Mouse (Mus musculus): ENCODE data around the gene D630003M21Rik.

The D630003M21Rik gene

DNA sequence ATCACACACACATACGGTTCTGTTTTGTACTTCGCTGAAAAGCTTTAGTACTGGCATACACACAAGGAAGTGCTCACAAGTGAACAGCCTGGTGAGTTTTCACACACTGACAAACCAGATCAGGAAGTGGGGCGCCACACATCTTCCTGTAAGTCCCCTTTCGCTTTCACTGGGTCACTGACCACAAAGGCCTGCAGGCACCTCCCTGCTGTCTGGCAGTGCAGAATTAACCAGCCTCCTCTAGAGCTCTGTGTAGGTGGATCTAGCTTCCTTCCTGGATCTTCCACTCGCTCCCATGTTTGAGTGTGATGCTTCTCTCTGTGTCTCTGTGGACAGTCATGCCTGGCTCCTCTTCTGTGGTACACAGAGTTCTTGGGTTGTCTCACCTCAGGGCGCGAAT, 62.4 kb downstream of the D630003M21Rik start:
- DNase-seq (ENCODE audit: low spot score in 2 of 2) = no peak

DNA sequence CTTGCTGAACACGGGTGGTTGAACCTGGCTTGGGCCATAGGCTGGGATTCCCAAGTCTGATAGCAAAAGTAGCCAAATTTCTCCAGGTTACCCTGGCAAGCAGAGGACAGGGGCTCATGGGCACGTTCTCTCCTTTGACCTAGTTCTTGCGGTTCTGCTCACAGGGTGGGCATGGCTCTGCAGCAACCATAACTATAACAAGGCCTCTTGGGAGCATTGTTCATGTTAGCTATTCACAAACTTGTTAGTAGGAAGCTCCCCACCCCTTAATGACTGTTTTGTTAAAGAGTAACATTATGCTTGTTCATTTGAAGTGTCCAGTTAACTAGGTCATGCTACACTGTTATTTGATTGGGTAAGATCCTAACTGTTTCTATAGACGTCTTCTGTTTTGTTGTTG, 63.2 kb downstream of the D630003M21Rik start:
- DNase-seq (ENCODE audit: low spot score in 2 of 2) = no peak

DNA sequence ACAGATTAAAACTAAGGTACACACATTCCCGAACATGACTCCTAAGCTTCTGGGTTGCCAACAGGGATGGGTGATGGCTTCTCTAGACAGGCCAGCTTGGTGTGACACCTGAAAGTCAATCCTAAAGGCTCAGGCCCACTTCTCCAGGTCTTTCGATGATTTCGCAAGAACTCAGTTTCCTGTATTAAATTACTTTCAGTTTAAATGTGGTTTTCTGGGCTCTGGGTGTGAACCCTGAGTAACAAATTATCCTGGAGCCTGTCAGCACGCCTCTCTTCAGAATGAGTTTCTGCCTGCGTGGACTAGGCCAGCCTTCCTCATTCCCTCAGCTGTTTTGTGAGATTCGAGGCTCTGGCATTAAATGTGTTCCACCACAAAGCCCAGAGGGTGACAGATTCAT, 66.0 kb downstream of the D630003M21Rik start:
- DNase-seq (ENCODE audit: low spot score in 2 of 2) = no peak

DNA sequence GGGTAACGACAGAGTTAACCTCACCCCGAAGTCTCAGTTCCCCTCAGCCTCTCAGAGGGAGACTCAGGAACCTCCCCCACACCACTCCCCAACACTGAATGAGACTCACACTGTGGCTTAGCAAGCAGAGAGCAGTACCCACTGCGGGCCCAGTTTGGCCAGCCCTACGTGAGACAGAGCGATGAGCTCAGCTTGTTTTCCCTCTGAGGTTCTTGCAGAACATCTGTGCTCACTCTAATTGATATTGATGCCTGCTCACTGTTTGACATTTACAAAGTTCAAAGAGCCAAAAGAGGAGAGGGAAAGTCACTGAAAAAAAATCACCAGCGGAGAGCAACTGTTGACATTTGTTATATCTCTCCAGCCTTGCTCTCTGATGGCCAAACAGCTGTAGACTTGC, 67.3 kb downstream of the D630003M21Rik start:
- DNase-seq (ENCODE audit: low spot score in 2 of 2) = no peak

DNA sequence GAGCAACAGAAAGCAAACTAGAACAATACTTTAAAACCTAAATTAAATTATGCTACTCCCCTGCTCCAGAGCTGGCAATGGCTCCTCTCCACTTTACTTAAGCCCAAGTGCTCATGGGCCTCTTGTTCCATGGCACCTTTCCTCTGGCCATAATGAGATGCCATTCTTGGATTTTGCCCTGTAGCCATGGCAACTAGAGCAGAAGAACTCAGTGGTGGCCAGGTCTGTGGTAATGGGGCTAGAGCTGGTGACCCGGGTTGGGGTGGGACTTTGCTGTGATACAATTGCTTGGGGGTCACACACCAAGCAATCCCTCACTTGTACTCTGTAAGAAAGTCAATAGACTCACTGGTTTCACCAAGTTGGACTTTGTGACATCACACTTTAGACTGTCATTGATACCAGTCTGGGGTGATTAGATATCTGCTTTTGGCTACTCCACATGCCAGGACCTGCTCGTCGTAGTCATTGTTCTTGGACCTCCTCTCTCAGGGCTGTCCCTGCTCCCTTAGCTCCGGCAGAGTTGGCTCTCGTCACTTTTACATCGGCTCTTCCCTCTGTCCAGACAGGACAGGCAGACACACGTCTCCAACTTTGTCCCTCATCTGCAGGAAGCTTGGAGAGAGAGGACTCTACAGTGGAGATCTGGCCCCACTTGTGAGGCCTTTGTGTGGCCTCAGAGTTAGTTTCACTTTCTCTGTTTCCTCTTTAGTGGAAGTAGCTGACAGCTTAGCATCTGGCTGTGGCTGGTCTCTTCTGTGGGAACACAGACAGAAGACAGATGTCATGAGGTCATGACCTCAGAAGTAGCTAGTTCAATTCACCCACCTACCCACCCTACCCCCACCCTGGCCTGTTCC, 69.4 kb downstream of the D630003M21Rik start:
- no peak for DNase-seq (ENCODE audit: low spot score in 2 of 2)

DNA sequence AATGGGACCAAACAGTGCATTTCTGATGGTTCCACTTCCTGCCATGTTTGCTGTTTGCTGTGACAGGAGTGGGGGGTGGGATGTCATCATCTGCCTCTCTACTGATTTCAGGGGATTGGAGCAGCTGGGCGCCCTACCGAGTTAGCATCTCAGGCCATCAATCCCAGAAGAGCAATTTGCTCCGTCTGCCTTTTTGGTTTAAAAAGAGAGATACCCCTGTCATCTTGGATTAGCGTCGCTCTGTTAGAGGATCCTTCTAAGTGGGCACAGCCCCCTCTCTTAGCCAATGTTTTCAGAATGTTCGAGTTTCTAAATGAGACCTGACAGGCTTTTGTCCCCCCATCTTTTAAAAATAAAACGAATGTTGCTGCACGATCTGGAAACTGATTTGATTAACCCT, 71.4 kb downstream of the D630003M21Rik start:
- no peak for DNase-seq (ENCODE audit: low spot score in 2 of 2)

DNA sequence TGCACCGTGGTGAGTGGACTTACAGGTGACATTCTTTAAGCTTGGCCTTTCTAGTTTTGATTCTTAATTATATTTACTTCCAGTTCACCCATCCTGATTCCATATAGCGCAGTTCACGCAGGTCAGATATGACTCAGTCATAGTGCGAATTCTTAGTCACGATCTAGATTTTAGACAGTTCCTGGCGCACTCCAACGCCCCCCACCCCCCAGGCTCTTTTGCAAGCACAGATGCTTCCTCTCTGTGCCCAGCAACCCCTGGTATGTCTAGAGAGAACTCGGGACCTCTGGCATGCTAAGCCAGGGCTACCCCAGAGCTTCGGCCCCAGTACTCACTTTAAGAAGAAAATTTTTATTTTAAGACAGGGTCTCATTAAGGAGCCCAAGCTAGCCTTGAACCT, 72.5 kb downstream of the D630003M21Rik start:
- DNase-seq (ENCODE audit: low spot score in 2 of 2) = no peak

DNA sequence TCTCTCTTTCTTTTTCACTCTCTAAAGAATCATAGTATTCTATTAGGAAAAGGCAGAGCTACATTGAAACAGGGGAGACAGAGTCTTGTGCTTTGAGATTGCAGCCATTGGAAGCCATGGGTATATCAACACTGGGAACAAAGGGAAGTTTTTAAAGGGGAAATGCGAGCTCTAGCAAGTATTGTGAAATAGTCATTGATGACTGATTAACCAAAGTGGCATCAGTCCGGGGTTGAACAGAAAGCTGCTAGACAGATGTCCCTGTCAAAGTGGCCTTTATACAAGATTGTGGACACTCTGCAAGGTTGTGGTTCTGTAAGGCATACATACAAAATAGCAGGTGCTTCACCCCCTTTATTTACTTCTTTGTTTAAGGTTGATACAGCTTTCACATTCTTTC, 73.4 kb downstream of the D630003M21Rik start:
- no peak for DNase-seq (ENCODE audit: low spot score in 2 of 2)

DNA sequence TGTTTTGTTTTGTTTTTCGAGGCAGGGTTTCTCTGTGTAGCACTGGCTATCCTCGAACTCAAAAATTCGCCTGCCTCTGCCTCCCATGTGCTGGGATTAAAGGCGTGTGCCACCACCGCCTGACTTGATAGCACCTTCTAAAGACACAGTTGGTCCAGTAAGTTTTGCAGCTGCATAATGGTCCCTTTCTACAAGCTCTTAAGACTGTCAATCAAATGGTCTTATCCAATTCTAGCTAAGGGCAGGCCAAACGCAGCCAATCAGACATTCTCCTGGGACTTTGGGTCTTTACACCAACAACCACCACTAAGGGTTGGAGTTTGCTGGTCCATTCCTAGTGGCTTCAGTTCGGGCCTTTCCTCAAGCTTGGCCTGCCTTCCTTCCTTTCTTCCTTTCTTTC, 73.9 kb downstream of the D630003M21Rik start:
- no peak for DNase-seq (ENCODE audit: low spot score in 2 of 2)

DNA sequence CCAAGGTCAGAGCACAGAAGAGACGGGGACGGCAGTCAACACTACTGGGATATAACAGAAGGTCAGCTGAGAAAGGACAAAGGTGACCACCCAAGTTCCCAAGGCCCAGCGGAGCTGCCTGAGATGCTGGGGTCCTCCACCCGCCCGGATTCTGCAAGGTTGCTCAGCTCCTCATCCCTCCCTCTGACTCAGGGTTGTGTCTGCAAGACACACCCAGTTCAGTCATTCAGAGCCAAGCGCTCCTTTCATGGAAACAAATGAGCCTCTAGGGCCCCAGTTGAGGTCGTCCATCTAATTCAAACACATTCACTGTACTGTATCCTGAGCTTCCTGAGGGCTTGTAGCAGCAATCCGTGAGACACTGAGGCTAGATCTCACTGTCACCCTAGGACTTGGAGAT, 74.4 kb downstream of the D630003M21Rik start:
- no peak for DNase-seq (ENCODE audit: low spot score in 2 of 2)

DNA sequence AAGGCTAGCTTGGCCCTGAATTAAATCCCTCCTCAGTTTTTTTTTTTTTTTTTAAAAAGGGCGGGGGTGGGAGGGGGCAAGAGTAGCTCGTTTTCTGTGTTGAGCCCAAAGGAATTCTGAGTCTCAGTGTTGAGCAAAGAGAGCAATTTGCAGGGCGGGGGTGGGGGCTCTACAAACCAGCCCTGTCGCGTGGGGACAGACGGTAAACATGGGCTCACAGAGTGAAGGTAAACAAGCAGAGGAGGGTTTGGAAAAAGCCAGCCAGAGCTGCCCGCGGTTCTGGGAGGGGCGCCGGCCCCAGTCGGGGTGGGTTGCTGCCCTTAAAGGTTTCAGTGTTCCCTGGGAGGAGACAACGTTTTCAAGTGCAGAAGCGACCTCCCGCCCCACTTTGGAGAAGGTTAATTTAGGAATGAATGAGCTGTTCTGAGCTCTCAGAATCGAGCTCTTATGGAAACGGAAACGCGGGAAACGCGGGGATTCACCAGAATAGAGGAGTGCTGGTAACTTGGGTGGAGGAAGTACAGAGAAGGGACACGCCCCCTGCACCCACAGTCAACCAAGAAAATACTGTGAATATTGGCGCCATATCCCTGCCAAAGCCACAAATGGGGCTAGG, 75.2 kb downstream of the D630003M21Rik start:
- DNase-seq (ENCODE audit: low spot score in 2 of 2) = no peak

DNA sequence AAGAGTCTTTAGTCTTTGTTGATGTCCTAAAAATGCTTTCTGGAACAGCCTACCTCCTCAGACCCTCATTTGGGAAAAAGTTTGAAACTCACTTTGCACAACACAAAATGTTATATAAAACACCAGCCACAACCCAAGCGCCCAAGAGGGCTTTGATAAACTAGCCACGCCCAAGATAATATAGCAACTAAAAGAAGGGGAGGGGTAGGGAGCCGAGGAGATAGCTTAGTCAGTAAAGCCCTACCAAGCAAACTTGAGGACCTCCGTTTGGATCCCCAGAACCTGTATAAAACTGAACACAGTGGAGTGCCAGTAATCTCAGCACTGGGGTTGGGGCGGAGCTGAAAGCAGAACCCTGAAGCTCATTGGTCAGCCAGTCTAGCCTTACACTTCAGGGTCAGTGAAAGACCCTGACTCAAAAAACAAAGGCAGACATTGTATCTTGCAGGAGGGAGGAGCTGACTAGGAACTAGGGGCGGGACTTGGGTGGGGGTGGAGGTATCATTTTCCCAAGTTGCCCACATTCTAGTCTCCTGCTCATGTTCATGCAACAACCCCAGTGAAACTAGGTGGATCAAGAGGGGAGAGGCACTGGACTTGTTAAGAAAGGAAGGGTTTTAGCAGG, 76.2 kb downstream of the D630003M21Rik start:
- DNase-seq (ENCODE audit: low spot score in 2 of 2) = no peak

DNA sequence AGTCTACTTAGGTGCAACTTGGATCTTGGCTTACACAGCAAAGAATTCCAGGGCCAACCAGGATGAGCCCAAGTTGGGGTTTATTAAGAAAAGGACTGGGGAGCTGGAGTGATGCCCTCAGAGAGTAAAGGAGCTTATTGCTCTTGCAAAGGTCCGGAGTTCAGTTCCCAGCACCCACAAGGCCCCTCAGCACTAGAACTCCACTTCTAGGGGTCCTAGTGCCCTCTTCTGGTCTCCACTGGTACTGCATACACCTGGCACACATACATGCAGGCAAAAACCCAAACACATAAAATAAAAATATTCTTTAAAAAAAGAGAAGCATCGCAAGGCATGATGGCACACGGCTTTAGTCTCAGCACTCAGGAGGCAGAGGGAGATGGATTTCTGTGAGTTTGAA, 77.9 kb downstream of the D630003M21Rik start:
- DNase-seq (ENCODE audit: low spot score in 2 of 2) = no peak

DNA sequence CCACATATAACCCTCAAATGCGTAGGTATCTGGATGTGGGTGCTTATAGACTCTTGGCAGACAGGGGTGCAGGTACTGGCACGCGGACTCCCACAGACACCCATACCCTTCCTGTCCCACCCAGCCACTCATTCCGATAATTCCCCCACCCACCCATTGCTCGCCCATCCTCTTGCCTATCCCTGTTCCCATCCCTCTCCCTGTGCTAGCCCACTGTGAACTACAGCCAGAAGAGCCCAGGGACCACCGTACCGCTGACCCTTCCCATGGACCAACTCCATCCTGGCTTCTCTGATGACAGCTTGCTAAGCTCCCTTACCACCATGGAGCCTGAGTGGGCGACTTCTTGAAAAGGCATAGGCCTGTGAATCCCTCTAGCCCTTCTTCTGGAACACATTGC, 82.1 kb downstream of the D630003M21Rik start:
- no peak for DNase-seq (ENCODE audit: low spot score in 2 of 2)

DNA sequence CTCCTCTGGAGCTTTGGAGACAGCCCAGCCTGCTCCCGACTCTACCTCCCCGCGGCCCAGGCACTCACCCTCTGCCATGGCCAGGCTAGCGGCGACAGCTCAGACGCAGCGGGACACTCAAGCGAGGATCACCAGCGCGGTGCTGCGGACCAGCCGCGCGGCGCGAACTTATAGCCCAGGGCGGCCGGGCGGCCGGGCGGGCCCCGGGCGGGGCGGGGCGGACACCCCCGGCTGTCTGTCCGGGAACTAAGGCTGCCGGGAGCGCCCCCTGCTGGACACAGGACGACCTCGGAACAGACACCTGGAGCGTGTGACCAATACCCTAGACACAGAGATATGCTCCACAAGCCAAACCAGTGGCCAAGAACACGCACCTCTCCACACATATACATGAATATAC, 82.8 kb downstream of the D630003M21Rik start, which contains the start of gene Tgm2:
Gene Tgm2, minus strand, starts transcription at position 214 of the 400 bp plus-strand sequence.
- peak; percentile 84 to 95 for DNase-seq (ENCODE audit: low spot score in 2 of 2)

DNA sequence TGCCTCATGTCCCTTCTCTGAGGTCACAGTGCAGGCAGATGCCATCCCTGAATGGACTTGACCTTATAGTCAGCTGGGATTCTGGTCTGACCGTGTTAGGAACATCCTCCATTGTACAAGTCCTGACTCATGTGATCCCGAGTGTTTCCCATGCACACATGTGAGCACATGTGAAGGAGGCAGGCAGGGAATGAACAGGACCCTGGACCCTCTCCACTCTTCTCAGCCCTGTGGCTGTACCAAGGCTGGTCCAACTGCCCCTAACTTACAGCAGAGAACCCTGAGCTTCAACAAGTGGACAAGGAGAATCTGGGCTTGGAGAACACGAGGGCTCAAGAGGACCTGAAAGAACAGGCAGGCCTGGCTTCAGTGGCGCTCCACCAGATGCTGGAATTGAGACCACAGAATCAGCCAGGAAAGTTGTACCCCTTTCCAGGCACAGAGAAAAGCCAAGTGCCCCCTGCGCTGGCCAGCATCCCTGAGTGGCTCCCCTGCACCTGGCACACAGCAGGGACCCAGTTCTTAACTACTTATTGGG, 83.4 kb downstream of the D630003M21Rik start:
- DNase-seq (ENCODE audit: low spot score in 2 of 2) = no peak

DNA sequence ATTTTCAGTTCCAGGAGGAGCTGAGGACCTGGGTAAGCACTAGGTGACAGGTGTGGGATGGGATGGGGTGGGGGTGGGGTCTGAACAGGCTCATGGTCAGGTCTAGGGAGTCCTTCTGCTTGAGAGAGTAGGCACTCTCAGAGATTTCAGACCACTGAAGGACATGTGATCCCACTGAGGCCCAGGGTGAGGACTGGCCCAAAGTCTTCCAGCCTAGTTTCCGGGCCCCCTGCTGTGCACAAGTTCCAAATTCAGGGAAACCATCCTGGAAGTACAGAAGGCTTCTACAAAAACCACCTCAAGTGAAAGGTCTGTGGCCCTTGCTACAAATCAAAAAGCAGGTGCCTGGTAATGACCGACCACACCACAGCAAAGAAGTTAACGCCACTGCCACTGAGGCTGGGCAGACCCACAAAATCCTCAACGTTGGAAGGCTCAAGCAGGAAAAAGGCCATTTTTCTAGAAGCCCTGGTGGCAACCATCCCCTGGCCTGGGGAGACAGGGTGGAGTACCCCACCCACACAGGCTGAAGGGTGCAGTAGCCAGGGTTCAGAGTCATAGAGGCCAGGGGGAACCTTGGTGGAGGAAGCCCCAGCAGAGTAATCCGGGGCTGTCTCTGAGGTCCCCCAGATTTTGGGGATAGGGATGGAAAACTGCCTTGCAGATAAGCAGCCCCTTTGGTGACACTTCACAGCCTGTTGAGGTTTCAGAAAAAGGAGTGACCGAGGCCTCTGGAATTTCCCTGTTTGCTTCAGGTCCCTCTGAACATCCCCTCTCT, 84.1 kb downstream of the D630003M21Rik start:
- no peak for DNase-seq (ENCODE audit: low spot score in 2 of 2)

DNA sequence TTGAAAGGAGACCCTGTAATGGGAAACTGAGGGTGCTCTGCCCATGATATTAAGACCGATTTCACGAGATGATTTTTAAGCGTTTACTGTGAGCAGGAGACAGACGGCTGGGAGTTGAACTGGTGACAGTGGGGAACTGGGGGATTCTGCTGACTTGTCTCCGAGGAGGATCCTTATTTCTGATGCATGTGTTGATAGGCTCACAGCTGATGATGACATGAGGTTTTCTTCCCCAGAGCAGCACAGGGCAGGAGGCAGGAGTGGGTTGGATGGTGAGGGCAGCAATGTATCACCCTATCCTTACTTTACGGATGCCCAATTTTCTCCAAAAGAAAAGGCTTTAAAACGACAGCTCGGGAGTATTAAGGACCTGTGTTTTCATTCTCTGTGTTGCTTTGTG, 84.8 kb downstream of the D630003M21Rik start:
- no peak for DNase-seq (ENCODE audit: low spot score in 2 of 2)

DNA sequence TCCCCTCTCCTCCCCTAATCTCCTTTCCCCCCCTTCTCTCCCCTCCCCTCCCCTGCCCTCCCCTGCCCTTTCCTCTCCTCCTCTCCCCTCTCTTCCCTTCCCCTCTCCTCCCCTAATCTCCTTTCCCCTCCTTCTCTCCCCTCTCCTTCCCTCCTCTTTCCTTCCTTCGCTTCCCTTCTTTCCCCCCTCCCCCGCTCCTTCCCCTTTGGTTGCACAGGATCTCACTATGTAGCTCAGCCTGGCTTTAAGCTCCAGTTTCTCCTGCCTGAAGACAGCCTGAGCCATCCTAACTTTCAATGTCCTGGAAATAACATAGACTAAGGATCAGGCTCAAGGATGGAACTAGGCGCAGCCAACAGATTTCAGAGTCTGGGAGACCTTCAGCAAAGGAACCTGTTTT, 85.2 kb downstream of the D630003M21Rik start:
- DNase-seq (ENCODE audit: low spot score in 2 of 2) = no peak

DNA sequence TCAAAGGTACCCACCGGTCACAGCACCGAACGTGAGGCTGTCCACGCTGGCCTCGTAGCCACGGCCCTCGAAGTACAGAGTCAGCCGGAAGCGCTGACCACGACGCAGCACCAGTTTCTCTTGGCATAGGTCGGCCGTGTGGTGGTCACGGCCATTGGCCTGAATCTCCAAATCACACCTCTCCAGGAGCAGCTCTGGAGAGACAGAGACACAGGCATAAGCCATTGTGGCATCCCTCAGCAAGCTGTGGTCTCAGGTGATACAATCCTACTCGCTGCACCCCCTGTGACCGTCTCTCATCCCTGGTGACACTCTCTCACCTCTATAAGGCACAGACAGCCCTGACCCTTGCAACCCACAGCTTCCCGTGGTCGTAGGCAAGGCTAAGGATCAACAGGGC, 86.0 kb downstream of the D630003M21Rik start:
- no peak for DNase-seq (ENCODE audit: low spot score in 2 of 2)

DNA sequence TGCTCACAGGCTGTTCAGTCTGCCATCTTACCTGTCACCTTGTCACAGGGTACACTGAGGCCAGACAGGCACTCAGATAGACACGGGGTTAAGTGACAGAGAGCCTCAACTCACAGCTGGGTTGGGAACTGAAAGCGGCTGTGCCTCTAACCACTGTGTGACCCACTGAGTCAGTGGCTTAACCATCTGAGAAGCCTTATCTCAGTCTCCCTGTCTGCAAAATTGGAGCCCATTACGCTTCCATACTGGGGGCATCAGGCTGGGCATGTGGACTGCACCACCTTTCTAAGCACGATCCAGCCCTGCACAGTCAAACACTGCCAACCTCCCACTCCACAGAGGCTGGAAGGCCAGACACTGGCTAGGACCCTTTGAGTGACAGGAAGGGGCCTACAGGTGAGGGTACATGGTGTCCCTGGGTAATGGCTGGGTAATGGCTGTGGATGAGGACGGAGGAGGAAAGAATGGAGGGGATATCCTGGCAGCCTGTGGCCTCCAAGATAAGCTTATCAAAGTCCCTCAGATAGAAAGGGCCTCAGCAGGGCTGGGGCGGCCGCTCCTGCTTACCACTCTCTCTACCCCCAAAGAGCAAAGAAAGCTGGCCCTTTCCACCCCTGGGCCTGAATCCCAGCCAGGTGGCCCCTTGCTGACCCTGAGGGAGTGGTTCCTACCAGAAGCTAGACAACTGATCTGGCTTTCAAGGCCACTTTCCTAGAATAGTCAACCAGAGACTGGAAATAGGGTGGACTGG, 87.2 kb downstream of the D630003M21Rik start:
- DNase-seq (ENCODE audit: low spot score in 2 of 2) = no peak

Data from urinary bladder, postnatal 4 days (tissue).